Mouse (Mus musculus) cortical plate, adult 2 months (tissue): ENCODE results near the gene Nek11.

ENCODE experiments used
- CTCF ChIP-seq: fragments of 200-500 bp; IDR thresholded peaks from 2 replicates; pipeline ENCODE4 v1.5.1; 2011; ENCODE audit warnings: mild to moderate bottlenecking, control low read depth, low read length; ENCODE audit not compliant: insufficient read depth; ENCODE audit errors: extremely low read depth
- POLR2A ChIP-seq: fragments of 200-500 bp; IDR thresholded peaks from 2 replicates; pipeline ENCODE4 v1.6.1; 2011; ENCODE audit warnings: mild to moderate bottlenecking, low read length, control low read depth; ENCODE audit not compliant: insufficient read depth; ENCODE audit errors: extremely low read depth

GRCm38 (mm10) chr9:105134536-105134935, 260.8 kb downstream of the Nek11 start:
- no peak for TF ChIP-seq CTCF
- TF ChIP-seq POLR2A = no peak
